Mouse (Mus musculus): ENCODE data around the gene Gbx2. TPM values are rescaled to one million over a fixed set of nuclear protein-coding genes. Genes with fewer than 3 reads are reported as not detected.

Gbx2 gene
- polyA plus RNA-seq, 1 experiment from 2014 or later = 29.7 TPM

Other genes with a start within 250 kb of the Gbx2 start
- 0.18 and 0.25 TPM in 2 replicates for gene Asb18, start 83.5 kb upstream of the Gbx2 start, polyA plus RNA-seq (2016; fragmentation: Nextera tagmentation; extraction: Ambion mirVana)
- 0.59 TPM in 1 of 2 replicates, not detected in the other for gene Iqca, start 222.2 kb upstream of the Gbx2 start, polyA plus RNA-seq (2016; fragmentation: Nextera tagmentation; extraction: Ambion mirVana)